Mouse (Mus musculus) intestine, postnatal 0 days (tissue): ENCODE data around the gene Sulf2. TPM values are rescaled to one million over a fixed set of nuclear protein-coding genes. Genes with fewer than 3 reads are reported as not detected.
A peak's percentile ranks its signal among the peaks of the same experiment; 100 is the strongest.

Source experiments
- ATAC-seq: fragments of 200-750 bp; cut with Nextera tagmentation; 2 replicates; pipeline ENCODE4 v1.8.0; 2017; ENCODE audit warnings: mild to moderate bottlenecking, moderate TSS enrichment, moderate library complexity
- H3K27ac ChIP-seq: fragments of 300-500 bp; sonication (generic); 2 replicates; pipeline ENCODE4 v1.5.1; 2014; ENCODE audit warnings: mild to moderate bottlenecking, low read depth, low read length, moderate library complexity
- H3K27me3 ChIP-seq: fragments of 300-500 bp; sonication (generic); replicated peaks from 2 replicates; pipeline ENCODE4 v1.6.1; 2014; ENCODE audit warnings: low read length, mixed read lengths; ENCODE audit not compliant: control insufficient read depth, insufficient read depth
- H3K36me3 ChIP-seq: fragments of 300-500 bp; sonication (generic); 2 replicates; pipeline ENCODE4 v1.6.1; 2014; ENCODE audit warnings: mild to moderate bottlenecking, moderate library complexity; ENCODE audit not compliant: control insufficient read depth, insufficient read depth
- H3K4me1 ChIP-seq: fragments of 300-500 bp; sonication (generic); replicated peaks from 2 replicates; pipeline ENCODE4 v1.6.1; 2014; ENCODE audit warnings: antibody characterized with exemption, low read length, mixed read lengths; ENCODE audit not compliant: control insufficient read depth, insufficient read depth
- H3K4me2 ChIP-seq: fragments of 300-500 bp; sonication (generic); replicated peaks from 2 replicates; pipeline ENCODE4 v1.6.1; 2014; ENCODE audit warnings: low read depth, mild to moderate bottlenecking, moderate library complexity
- H3K4me3 ChIP-seq: fragments of 300-500 bp; sonication (generic); 2 replicates; pipeline ENCODE4 v1.5.1; 2014; ENCODE audit warnings: low read depth, low read length
- H3K9ac ChIP-seq: fragments of 300-500 bp; sonication (generic); 2 replicates; pipeline ENCODE4 v1.6.1; 2014; ENCODE audit warnings: mild to moderate bottlenecking, low read depth, low read length
- H3K9me3 ChIP-seq: fragments of 300-500 bp; sonication (generic); 2 replicates; pipeline ENCODE4 v1.6.1; 2016; ENCODE audit warnings: mixed run types; ENCODE audit not compliant: control insufficient read depth
- CTCF ChIP-seq: sonication (generic); IDR thresholded peaks from 2 replicates; pipeline ENCODE4 v1.5.1; 2016; ENCODE audit warnings: low read depth, mild to moderate bottlenecking, control low read depth, antibody characterized with exemption, moderate library complexity
- WGBS: fragments of 180-500 bp; shearing (Covaris S2); extraction: QIAGEN DNeasy Blood & Tissue Kit; methylation state at CpG from one replicate; pipeline ENCODE4 v1.1.7; 2014; 5-methylcytosine and 5-hydroxymethylcytosine counted together
- polyA plus RNA-seq: library from polyadenylated mRNA; unstranded; fragments of >200 nt; fragmentation: Nextera tagmentation; extraction: Ambion mirVana; gene quantifications from 2 replicates; pipeline ENCODE4 v1.2.1, GENCODE M21; 2015

Gene Sulf2
- polyA plus RNA-seq, 1 experiment from 2014 or later = 66.4 TPM

- H3K9ac ChIP-seq = no peak overlapping the region
- H3K9me3 ChIP-seq = no peaks in the 10 kb centered on the region
- peaks cover 20% of the 10 kb centered on the region; the same call in 1 of the 2 replicates for H3K36me3 ChIP-seq
- H3K27ac ChIP-seq = no peak overlapping the region
- no peak for ATAC-seq
- H3K4me2 ChIP-seq = no peak overlapping the region
- no peak overlapping the region for H3K4me3 ChIP-seq
- no peak for TF ChIP-seq CTCF
- H3K4me1 ChIP-seq = no peaks in the 10 kb centered on the region
- WGBS = 58% methylated on average over 2 of the region's 2 CpGs
- no peaks in the 10 kb centered on the region for H3K27me3 ChIP-seq
Measured at GRCm38 (mm10) chr2:166111238-166111637, 44.2 kb downstream of the Sulf2 start.

GRCm38 (mm10) chr2:166110764-166111163 lies 44.7 kb downstream of the Sulf2 start:
- Histone ChIP-seq H3K9ac (no peak overlapping the region), H3K36me3 (peaks cover 21% of the 10 kb centered on the region; the same call in 1 of the 2 replicates), H3K4me3 (no peak overlapping the region), H3K9me3 (no peaks in the 10 kb centered on the region), H3K27me3 (no peaks in the 10 kb centered on the region), H3K4me2 (no peak overlapping the region), H3K27ac (no peak overlapping the region), H3K4me1 (no peaks in the 10 kb centered on the region)
- TF ChIP-seq CTCF = no peak
- ATAC-seq = no peak
- 78% methylated on average over 8 of the region's 8 CpGs for WGBS

GRCm38 (mm10) chr2:166108326-166108725 lies 47.1 kb downstream of the Sulf2 start:
- H3K27ac ChIP-seq = no peak overlapping the region
- ATAC-seq = no peak
- no peak overlapping the region for H3K9ac ChIP-seq
- H3K4me1 ChIP-seq = no peaks in the 10 kb centered on the region
- 33% methylated on average over 4 of the region's 4 CpGs for WGBS
- no peak overlapping the region for H3K4me3 ChIP-seq
- peaks cover 10% of the 10 kb centered on the region for H3K36me3 ChIP-seq
- TF ChIP-seq CTCF = peak; percentile 93
- H3K27me3 ChIP-seq = no peaks in the 10 kb centered on the region
- no peak overlapping the region for H3K4me2 ChIP-seq
- H3K9me3 ChIP-seq = no peaks in the 10 kb centered on the region

- no peak overlapping the region for H3K4me2 ChIP-seq
- no peak for ATAC-seq
- H3K4me1 ChIP-seq = no peaks in the 10 kb centered on the region
- 89% methylated on average over 5 of the region's 5 CpGs for WGBS
- H3K27me3 ChIP-seq = no peaks in the 10 kb centered on the region
- no peak overlapping the region for H3K4me3 ChIP-seq
- no peak overlapping the region for H3K27ac ChIP-seq
- no peaks in the 10 kb centered on the region for H3K9me3 ChIP-seq
- peaks cover 6% of the 10 kb centered on the region for H3K36me3 ChIP-seq
- TF ChIP-seq CTCF = no peak
- H3K9ac ChIP-seq = no peak overlapping the region
Measured at GRCm38 (mm10) chr2:166107911-166108310, 47.6 kb downstream of the Sulf2 start.

DNA sequence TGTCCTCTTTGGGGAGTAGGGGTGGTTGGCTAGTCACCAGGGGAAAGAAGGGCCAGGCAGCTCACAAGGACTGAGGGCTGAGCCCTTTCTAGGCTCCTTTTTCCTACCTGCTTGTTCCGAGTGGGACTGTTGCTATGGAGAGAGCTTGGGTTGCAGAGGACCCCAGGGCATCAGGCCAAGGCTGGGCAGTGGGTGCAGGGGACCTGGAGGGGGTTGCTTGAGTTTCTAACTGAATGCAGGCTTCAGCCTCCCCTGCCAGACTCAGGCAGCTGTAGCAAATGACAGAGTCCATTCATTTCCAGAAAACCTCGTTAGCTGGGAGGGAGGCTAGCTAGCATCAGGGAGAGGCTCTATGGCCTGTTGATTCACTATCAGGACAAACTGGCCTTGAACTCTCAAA lies 48.8 kb downstream of the Sulf2 start:
- no peaks in the 10 kb centered on the region for H3K27me3 ChIP-seq
- no peak overlapping the region for H3K4me3 ChIP-seq
- 72% methylated on average over 2 of the region's 2 CpGs for WGBS
- H3K4me2 ChIP-seq = no peak overlapping the region
- no peak overlapping the region for H3K9ac ChIP-seq
- ATAC-seq = no peak
- H3K4me1 ChIP-seq = no peaks in the 10 kb centered on the region
- no peaks in the 10 kb centered on the region for H3K9me3 ChIP-seq
- no peak for TF ChIP-seq CTCF
- H3K36me3 ChIP-seq = peaks cover 2% of the 10 kb centered on the region
- H3K27ac ChIP-seq = no peak overlapping the region

GRCm38 (mm10) chr2:166105911-166106310 lies 49.6 kb downstream of the Sulf2 start:
- Histone ChIP-seq H3K9ac (no peak overlapping the region), H3K4me3 (no peak overlapping the region), H3K36me3 (peaks cover 2% of the 10 kb centered on the region), H3K27me3 (no peaks in the 10 kb centered on the region), H3K9me3 (no peaks in the 10 kb centered on the region), H3K27ac (no peak overlapping the region), H3K4me1 (no peaks in the 10 kb centered on the region), H3K4me2 (no peak overlapping the region)
- no peak for TF ChIP-seq CTCF
- ATAC-seq = no peak
- 69% methylated on average over 9 of the region's 9 CpGs for WGBS

DNA sequence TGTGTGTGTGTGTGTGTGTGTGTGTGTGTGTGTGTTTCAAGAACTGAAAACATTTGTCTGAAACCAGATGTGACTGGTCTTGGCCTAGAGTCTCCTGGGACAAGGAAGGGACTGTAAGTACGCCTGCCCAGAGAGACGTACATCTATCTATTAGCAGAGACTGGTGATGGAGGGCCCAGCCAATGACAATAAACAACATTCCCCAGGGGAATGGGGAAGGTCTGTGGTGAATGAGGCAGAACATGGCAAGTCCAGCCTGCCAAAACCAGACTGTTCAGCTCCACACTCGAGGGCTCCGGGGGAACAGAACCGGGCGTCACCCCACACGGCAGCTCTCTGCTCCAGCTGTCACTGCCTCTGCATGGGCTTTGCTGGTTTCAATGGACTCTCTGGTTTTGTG lies 52.6 kb downstream of the Sulf2 start:
- Histone ChIP-seq H3K36me3 (peaks cover 2% of the 10 kb centered on the region), H3K4me3 (no peak overlapping the region), H3K27ac (no peak overlapping the region), H3K4me1 (no peaks in the 10 kb centered on the region), H3K4me2 (no peak overlapping the region), H3K9ac (no peak overlapping the region), H3K9me3 (no peaks in the 10 kb centered on the region), H3K27me3 (no peaks in the 10 kb centered on the region)
- TF ChIP-seq CTCF = no peak
- 68% methylated on average over 7 of the region's 7 CpGs for WGBS
- ATAC-seq = no peak
